Mouse (Mus musculus): ENCODE data around the gene Cntln. TPM values are rescaled to one million over a fixed set of nuclear protein-coding genes. Genes with fewer than 3 reads are reported as not detected.

Cntln gene
- polyA plus RNA-seq, 1 experiment, result 6.4 TPM

GRCm38 (mm10) chr4:85120271-85120670 lies 236.2 kb downstream of the Cntln start:
- Histone ChIP-seq H3K27ac (ENCODE audit: insufficient read depth, low read depth, low read length) (no peak overlapping the region), H3K4me3 (ENCODE audit: insufficient read depth, low read length) (no peak overlapping the region), H3K4me1 (ENCODE audit: control insufficient read depth, insufficient read depth, low read length) (no peaks in the 10 kb centered on the region)
- TF ChIP-seq CTCF (IDR thresholded peaks at IDR 0.05; ENCODE audit: low read depth, low read length) (no peak), POLR2A (IDR thresholded peaks at IDR 0.05; ENCODE audit: borderline replicate concordance, low read depth, low read length) (no peak)

- H3K27ac ChIP-seq (ENCODE audit: insufficient read depth, low read depth, low read length), result no peak overlapping the region
- no peak for TF ChIP-seq CTCF (IDR thresholded peaks at IDR 0.05; ENCODE audit: low read depth, low read length)
- TF ChIP-seq POLR2A (IDR thresholded peaks at IDR 0.05; ENCODE audit: borderline replicate concordance, low read depth, low read length), result no peak
- no peaks in the 10 kb centered on the region for H3K4me1 ChIP-seq (ENCODE audit: control insufficient read depth, insufficient read depth, low read length)
Measured at GRCm38 (mm10) chr4:85149726-85150125, 265.6 kb downstream of the Cntln start.

GRCm38 (mm10) chr4:85151881-85152280 lies 267.8 kb downstream of the Cntln start:
- H3K27ac ChIP-seq (ENCODE audit: insufficient read depth, low read depth, low read length), result no peak overlapping the region
- no peak for TF ChIP-seq CTCF (IDR thresholded peaks at IDR 0.05; ENCODE audit: low read depth, low read length)
- no peak for TF ChIP-seq POLR2A (IDR thresholded peaks at IDR 0.05; ENCODE audit: borderline replicate concordance, low read depth, low read length)
- H3K4me1 ChIP-seq (ENCODE audit: control insufficient read depth, insufficient read depth, low read length), result no peaks in the 10 kb centered on the region
- no peak overlapping the region for H3K4me3 ChIP-seq (ENCODE audit: insufficient read depth, low read length)

More at GRCm38 (mm10) chr4:85149726-85150125, 265.6 kb downstream of the Cntln start:
- no peak overlapping the region for H3K4me3 ChIP-seq (ENCODE audit: insufficient read depth, low read length)

- no peaks in the 10 kb centered on the region for H3K4me1 ChIP-seq (ENCODE audit: control insufficient read depth, insufficient read depth, low read length)
- no peak overlapping the region for H3K27ac ChIP-seq (ENCODE audit: insufficient read depth, low read depth, low read length)
- TF ChIP-seq CTCF (IDR thresholded peaks at IDR 0.05; ENCODE audit: low read depth, low read length), result no peak
- H3K4me3 ChIP-seq (ENCODE audit: insufficient read depth, low read length), result no peak overlapping the region
Measured at GRCm38 (mm10) chr4:85154361-85154760, 270.3 kb downstream of the Cntln start.

GRCm38 (mm10) chr4:85161156-85161555 lies 277.0 kb downstream of the Cntln start:
- Histone ChIP-seq H3K4me1 (ENCODE audit: control insufficient read depth, insufficient read depth, low read length) (no peaks in the 10 kb centered on the region), H3K27ac (ENCODE audit: insufficient read depth, low read depth, low read length) (no peak overlapping the region), H3K4me3 (ENCODE audit: insufficient read depth, low read length) (no peak overlapping the region)
- no peak for TF ChIP-seq POLR2A (IDR thresholded peaks at IDR 0.05; ENCODE audit: borderline replicate concordance, low read depth, low read length)
- TF ChIP-seq CTCF (IDR thresholded peaks at IDR 0.05; ENCODE audit: low read depth, low read length), result no peak

GRCm38 (mm10) chr4:85162468-85163312 lies 278.6 kb downstream of the Cntln start:
- no peak for TF ChIP-seq CTCF (IDR thresholded peaks at IDR 0.05; ENCODE audit: low read depth, low read length)
- TF ChIP-seq POLR2A (IDR thresholded peaks at IDR 0.05; ENCODE audit: borderline replicate concordance, low read depth, low read length), result no peak
- no peak overlapping the region for H3K4me3 ChIP-seq (ENCODE audit: insufficient read depth, low read length)
- H3K4me1 ChIP-seq (ENCODE audit: control insufficient read depth, insufficient read depth, low read length), result no peaks in the 10 kb centered on the region
- H3K27ac ChIP-seq (ENCODE audit: insufficient read depth, low read depth, low read length), result no peak overlapping the region

GRCm38 (mm10) chr4:85163313-85163615 lies 279.2 kb downstream of the Cntln start:
- no peak overlapping the region for H3K27ac ChIP-seq (ENCODE audit: insufficient read depth, low read depth, low read length)
- TF ChIP-seq CTCF (IDR thresholded peaks at IDR 0.05; ENCODE audit: low read depth, low read length), result no peak
- no peak for TF ChIP-seq POLR2A (IDR thresholded peaks at IDR 0.05; ENCODE audit: borderline replicate concordance, low read depth, low read length)
- no peaks in the 10 kb centered on the region for H3K4me1 ChIP-seq (ENCODE audit: control insufficient read depth, insufficient read depth, low read length)
- H3K4me3 ChIP-seq (ENCODE audit: insufficient read depth, low read length), result no peak overlapping the region

- Histone ChIP-seq H3K27ac (ENCODE audit: insufficient read depth, low read depth, low read length) (no peak overlapping the region), H3K4me3 (ENCODE audit: insufficient read depth, low read length) (no peak overlapping the region), H3K4me1 (ENCODE audit: control insufficient read depth, insufficient read depth, low read length) (no peaks in the 10 kb centered on the region)
- TF ChIP-seq POLR2A (IDR thresholded peaks at IDR 0.05; ENCODE audit: borderline replicate concordance, low read depth, low read length), result no peak
- no peak for TF ChIP-seq CTCF (IDR thresholded peaks at IDR 0.05; ENCODE audit: low read depth, low read length)
Measured at GRCm38 (mm10) chr4:85168001-85168400, 283.9 kb downstream of the Cntln start.

- H3K4me1 ChIP-seq (ENCODE audit: control insufficient read depth, insufficient read depth, low read length), result no peaks in the 10 kb centered on the region
- no peak overlapping the region for H3K4me3 ChIP-seq (ENCODE audit: insufficient read depth, low read length)
- no peak overlapping the region for H3K27ac ChIP-seq (ENCODE audit: insufficient read depth, low read depth, low read length)
- TF ChIP-seq POLR2A (IDR thresholded peaks at IDR 0.05; ENCODE audit: borderline replicate concordance, low read depth, low read length) (no peak), CTCF (IDR thresholded peaks at IDR 0.05; ENCODE audit: low read depth, low read length) (no peak)
Measured at GRCm38 (mm10) chr4:85175466-85175865, 291.4 kb downstream of the Cntln start.

GRCm38 (mm10) chr4:85178394-85179051 lies 294.4 kb downstream of the Cntln start:
- no peak for TF ChIP-seq POLR2A (IDR thresholded peaks at IDR 0.05; ENCODE audit: borderline replicate concordance, low read depth, low read length)
- TF ChIP-seq CTCF (IDR thresholded peaks at IDR 0.05; ENCODE audit: low read depth, low read length), result no peak

More at GRCm38 (mm10) chr4:85178394-85179051, 294.4 kb downstream of the Cntln start:
- Histone ChIP-seq H3K27ac (ENCODE audit: insufficient read depth, low read depth, low read length) (no peak overlapping the region), H3K4me3 (ENCODE audit: insufficient read depth, low read length) (no peak overlapping the region), H3K4me1 (ENCODE audit: control insufficient read depth, insufficient read depth, low read length) (no peaks in the 10 kb centered on the region)

Other genes starting within 250 kb of the Cntln start
- gene Bnc2, start 209.0 kb upstream of the Cntln start, polyA plus RNA-seq (2012; ENCODE audit: insufficient read depth, insufficient read length, missing spikeins), result not detected in 2 replicates